Mouse (Mus musculus): ENCODE measurements around the gene Pced1a. TPM values are rescaled to one million over a fixed set of nuclear protein-coding genes. Genes with fewer than 3 reads are reported as not detected.
A peak's percentile ranks its signal among the peaks of the same experiment; 100 is the strongest.

Pced1a gene
- polyA plus RNA-seq, 2 experiments: 2.1 to 5.6 TPM

GRCm38 (mm10) chr2:130436769-130437168 is 12.3 kb upstream of the Pced1a start:
- 73% methylated on average over 1 of the region's 1 CpGs for WGBS (ENCODE audit: insufficient replicate concordance)

GRCm38 (mm10) chr2:130433152-130433551 is 8.7 kb upstream of the Pced1a start:
- peak; percentile 23; the same call in 1 of the 2 replicates for ATAC-seq (ENCODE audit: insufficient read depth)
- no peak overlapping the region for H3K4me2 ChIP-seq (ENCODE audit: low read depth)
- H3K9ac ChIP-seq (replicated peaks): no peak overlapping the region
- TF ChIP-seq EP300 (IDR thresholded peaks at IDR 0.05; ENCODE audit: low read depth) (no peak), CTCF (IDR thresholded peaks at IDR 0.05; ENCODE audit: low read depth) (peak; percentile 76)
- DNase-seq (ENCODE audit: low read depth in 3 of 3, low spot score in 3 of 3): peak in 1 of 3 experiments; percentile 45
- no peak overlapping the region for H3K27ac ChIP-seq
- no peak overlapping the region for H3K4me3 ChIP-seq (ENCODE audit: insufficient read depth in 1 of 2, low read depth in 2 of 2, low read length in 2 of 2)
- peaks cover 8% of the 10 kb centered on the region for H3K36me3 ChIP-seq (replicated peaks; ENCODE audit: control insufficient read depth, insufficient read depth, low read depth)
- H3K9me3 ChIP-seq (ENCODE audit: control insufficient read depth, low read length): no peaks in the 10 kb centered on the region
- H3K27me3 ChIP-seq (ENCODE audit: control insufficient read depth, insufficient read depth, low read length): no peaks in the 10 kb centered on the region
- H3K4me1 ChIP-seq (replicated peaks; ENCODE audit: control insufficient read depth in 2 of 2, insufficient read depth in 2 of 2, low read length in 1 of 2): peaks cover 2 to 3% of the 10 kb centered on the region in 2 experiments; a peak in 1 of 4 replicates
- WGBS (ENCODE audit: insufficient replicate concordance): 19% methylated on average over 4 of the region's 4 CpGs

More at GRCm38 (mm10) chr2:130436769-130437168, 12.3 kb upstream of the Pced1a start:
- TF ChIP-seq EP300 (IDR thresholded peaks at IDR 0.05; ENCODE audit: low read depth) (no peak), CTCF (IDR thresholded peaks at IDR 0.05; ENCODE audit: low read depth) (no peak)
- H3K9me3 ChIP-seq (ENCODE audit: control insufficient read depth, low read length): no peaks in the 10 kb centered on the region
- ATAC-seq (ENCODE audit: insufficient read depth): no peak
- H3K4me1 ChIP-seq (replicated peaks; ENCODE audit: control insufficient read depth in 2 of 2, insufficient read depth in 2 of 2, low read length in 1 of 2): peaks cover under 1 to 4% of the 10 kb centered on the region in 2 experiments; a peak in 1 of 4 replicates
- no peak overlapping the region for H3K4me3 ChIP-seq (ENCODE audit: insufficient read depth in 1 of 2, low read depth in 2 of 2, low read length in 2 of 2)
- no peak overlapping the region for H3K4me2 ChIP-seq (ENCODE audit: low read depth)
- DNase-seq (ENCODE audit: low read depth in 3 of 3, low spot score in 3 of 3): no peak
- H3K27ac ChIP-seq: no peak overlapping the region
- H3K36me3 ChIP-seq (replicated peaks; ENCODE audit: control insufficient read depth, insufficient read depth, low read depth): peaks cover 24% of the 10 kb centered on the region
- no peaks in the 10 kb centered on the region for H3K27me3 ChIP-seq (ENCODE audit: control insufficient read depth, insufficient read depth, low read length)
- H3K9ac ChIP-seq (replicated peaks): no peak overlapping the region

DNA sequence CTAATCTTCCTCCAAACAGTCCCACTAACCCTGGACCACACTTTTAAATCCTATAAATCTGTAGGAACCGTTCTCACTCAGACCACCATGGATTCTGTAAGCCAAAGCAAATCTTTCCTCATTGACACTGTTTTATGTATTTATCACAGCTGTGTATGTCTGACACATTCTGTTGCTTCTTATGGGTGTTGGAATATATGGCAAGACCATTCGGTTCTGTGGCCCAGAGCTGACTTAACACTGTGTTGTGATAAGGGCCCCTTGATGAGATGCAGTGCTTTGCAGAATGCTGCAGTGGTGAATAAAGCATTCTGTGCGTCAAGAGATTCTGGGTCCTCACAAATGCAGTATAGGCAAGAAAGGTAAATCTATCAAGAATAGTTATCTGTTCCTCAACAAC is 7.7 kb upstream of the Pced1a start:
- 70% methylated on average over 3 of the region's 3 CpGs for WGBS (ENCODE audit: insufficient replicate concordance)
- ATAC-seq (ENCODE audit: insufficient read depth): no peak
- H3K9ac ChIP-seq (replicated peaks): no peak overlapping the region

GRCm38 (mm10) chr2:130430484-130430883 is 6.0 kb upstream of the Pced1a start:
- TF ChIP-seq CTCF (IDR thresholded peaks at IDR 0.05; ENCODE audit: low read depth) (no peak), EP300 (IDR thresholded peaks at IDR 0.05; ENCODE audit: low read depth) (no peak)
- H3K9me3 ChIP-seq (ENCODE audit: control insufficient read depth, low read length): no peaks in the 10 kb centered on the region
- H3K27ac ChIP-seq: no peak overlapping the region
- peaks cover 8% of the 10 kb centered on the region for H3K36me3 ChIP-seq (replicated peaks; ENCODE audit: control insufficient read depth, insufficient read depth, low read depth)
- no peak overlapping the region for H3K4me2 ChIP-seq (ENCODE audit: low read depth)
- WGBS (ENCODE audit: insufficient replicate concordance): 70% methylated on average over 3 of the region's 3 CpGs
- no peak overlapping the region for H3K4me3 ChIP-seq (ENCODE audit: insufficient read depth in 1 of 2, low read depth in 2 of 2, low read length in 2 of 2)
- no peak overlapping the region for H3K9ac ChIP-seq (replicated peaks)
- ATAC-seq (ENCODE audit: insufficient read depth): no peak
- H3K4me1 ChIP-seq (replicated peaks; ENCODE audit: control insufficient read depth in 2 of 2, insufficient read depth in 2 of 2, low read length in 1 of 2): peaks cover 2 to 3% of the 10 kb centered on the region in 2 experiments; a peak in 3 of 4 replicates
- no peaks in the 10 kb centered on the region for H3K27me3 ChIP-seq (ENCODE audit: control insufficient read depth, insufficient read depth, low read length)
- no peak for DNase-seq (ENCODE audit: low read depth in 3 of 3, low spot score in 3 of 3)

More for the DNA sequence above, 7.7 kb upstream of the Pced1a start:
- TF ChIP-seq CTCF (IDR thresholded peaks at IDR 0.05; ENCODE audit: low read depth) (no peak), EP300 (IDR thresholded peaks at IDR 0.05; ENCODE audit: low read depth) (no peak)
- no peak overlapping the region for H3K27ac ChIP-seq
- peaks cover 8% of the 10 kb centered on the region for H3K36me3 ChIP-seq (replicated peaks; ENCODE audit: control insufficient read depth, insufficient read depth, low read depth)
- no peak for DNase-seq (ENCODE audit: low read depth in 3 of 3, low spot score in 3 of 3)
- no peak overlapping the region for H3K4me3 ChIP-seq (ENCODE audit: insufficient read depth in 1 of 2, low read depth in 2 of 2, low read length in 2 of 2)
- H3K9me3 ChIP-seq (ENCODE audit: control insufficient read depth, low read length): no peaks in the 10 kb centered on the region
- no peak overlapping the region for H3K4me2 ChIP-seq (ENCODE audit: low read depth)
- H3K4me1 ChIP-seq (replicated peaks; ENCODE audit: control insufficient read depth in 2 of 2, insufficient read depth in 2 of 2, low read length in 1 of 2): peaks cover 2 to 3% of the 10 kb centered on the region in 2 experiments; a peak in 2 of 4 replicates
- H3K27me3 ChIP-seq (ENCODE audit: control insufficient read depth, insufficient read depth, low read length): no peaks in the 10 kb centered on the region

DNA sequence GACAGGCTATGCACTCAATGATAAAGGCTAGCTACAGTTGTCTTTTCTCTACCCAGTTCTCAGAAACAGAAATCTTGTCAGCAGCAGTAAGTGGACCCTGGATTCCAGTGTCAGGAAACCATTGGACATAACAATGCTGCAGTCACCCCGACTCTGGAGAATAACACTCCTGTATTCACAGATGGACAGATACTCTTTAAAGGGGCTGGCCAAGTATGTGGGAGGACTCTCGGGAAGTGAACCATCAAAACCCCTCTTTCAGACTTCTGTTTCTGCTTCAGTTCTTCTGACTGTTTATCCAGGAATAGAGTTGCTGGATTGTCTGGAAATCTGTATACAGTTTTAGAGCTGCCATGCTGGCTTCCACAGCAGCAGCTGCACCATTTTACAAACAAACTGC is 5.3 kb upstream of the Pced1a start:
- DNase-seq (ENCODE audit: low read depth in 3 of 3, low spot score in 3 of 3) (no peak), ATAC-seq (ENCODE audit: insufficient read depth) (no peak)
- TF ChIP-seq CTCF (IDR thresholded peaks at IDR 0.05; ENCODE audit: low read depth): no peak
- TF ChIP-seq EP300 (IDR thresholded peaks at IDR 0.05; ENCODE audit: low read depth): no peak
- Histone ChIP-seq H3K4me2 (ENCODE audit: low read depth) (no peak overlapping the region), H3K9me3 (ENCODE audit: control insufficient read depth, low read length) (no peaks in the 10 kb centered on the region), H3K4me1 (replicated peaks; ENCODE audit: control insufficient read depth in 2 of 2, insufficient read depth in 2 of 2, low read length in 1 of 2) (peaks cover 7 to 9% of the 10 kb centered on the region in 2 experiments), H3K4me3 (ENCODE audit: insufficient read depth in 1 of 2, low read depth in 2 of 2, low read length in 2 of 2) (no peak overlapping the region), H3K9ac (replicated peaks) (no peak overlapping the region), H3K36me3 (replicated peaks; ENCODE audit: control insufficient read depth, insufficient read depth, low read depth) (peaks cover 8% of the 10 kb centered on the region), H3K27ac (no peak overlapping the region), H3K27me3 (ENCODE audit: control insufficient read depth, insufficient read depth, low read length) (no peaks in the 10 kb centered on the region)
- WGBS (ENCODE audit: insufficient replicate concordance): 57% methylated on average over 2 of the region's 2 CpGs
